Mouse (Mus musculus) heart, embryonic 11.5 days (tissue): ENCODE data around the gene Shc3. TPM values are rescaled to one million over a fixed set of nuclear protein-coding genes. Genes with fewer than 3 reads are reported as not detected.

Source experiments
- ATAC-seq: fragments of 200-750 bp; cut with Nextera tagmentation; replicated peaks from 2 replicates; pipeline ENCODE4 v1.8.0; 2017; ENCODE audit warnings: moderate library complexity; ENCODE audit not compliant: insufficient number of reproducible peaks, low FRiP score, low TSS enrichment
- H3K27ac ChIP-seq: fragments of 300-500 bp; sonication (generic); 2 replicates; pipeline ENCODE4 v1.5.1; 2014; ENCODE audit warnings: mild to moderate bottlenecking, low read depth, low read length
- H3K27me3 ChIP-seq: fragments of 300-500 bp; sonication (generic); 2 replicates; pipeline ENCODE4 v1.6.1; 2014; ENCODE audit warnings: mild to moderate bottlenecking, low read length, mixed read lengths; ENCODE audit not compliant: control insufficient read depth, insufficient read depth
- H3K36me3 ChIP-seq: fragments of 300-500 bp; sonication (generic); 2 replicates; pipeline ENCODE4 v1.6.1; 2014; ENCODE audit warnings: mild to moderate bottlenecking, low read length, moderate library complexity, mixed read lengths; ENCODE audit not compliant: control insufficient read depth, insufficient read depth
- H3K4me1 ChIP-seq: fragments of 300-500 bp; sonication (generic); 2 replicates; pipeline ENCODE4 v1.6.1; 2014; ENCODE audit warnings: low read length; ENCODE audit not compliant: control insufficient read depth, insufficient read depth
- H3K4me2 ChIP-seq: fragments of 300-500 bp; sonication (generic); 2 replicates; pipeline ENCODE4 v1.6.1; 2014; ENCODE audit warnings: mild to moderate bottlenecking, moderate library complexity
- H3K4me3 ChIP-seq: fragments of 300-500 bp; sonication (generic); 2 replicates; pipeline ENCODE4 v1.5.1; 2014; ENCODE audit warnings: low read depth, low read length
- H3K9ac ChIP-seq: fragments of 300-500 bp; sonication (generic); 2 replicates; pipeline ENCODE4 v1.6.1; 2014; ENCODE audit warnings: mild to moderate bottlenecking, low read depth, low read length, moderate library complexity
- H3K9me3 ChIP-seq: fragments of 300-500 bp; sonication (generic); replicated peaks from 2 replicates; pipeline ENCODE4 v1.6.1; 2016; ENCODE audit warnings: low read length; ENCODE audit not compliant: control insufficient read depth
- WGBS: fragments of 180-500 bp; shearing (Covaris S2); extraction: QIAGEN DNeasy Blood & Tissue Kit; methylation state at CpG from one replicate; pipeline ENCODE4 v1.1.7; 2014; ENCODE audit not compliant: insufficient replicate concordance; 5-methylcytosine and 5-hydroxymethylcytosine counted together
- polyA plus RNA-seq: library from polyadenylated mRNA; unstranded; fragments of >200 nt; fragmentation: Nextera tagmentation; extraction: Ambion mirVana; gene quantifications from 2 replicates; pipeline ENCODE4 v1.2.1, GENCODE M21; 2014

The Shc3 gene
- polyA plus RNA-seq, 1 experiment from 2014 or later = 0.31 TPM

GRCm38 (mm10) chr13:51566371-51567077 is 2.7 kb downstream of the Shc3 start:
- peak overlapping the region; percentile 29; the same call in 1 of the 2 replicates for H3K9ac ChIP-seq
- 9% methylated on average over 22 of the region's 22 CpGs for WGBS

GRCm38 (mm10) chr13:51564741-51565140 is 4.5 kb downstream of the Shc3 start:
- Histone ChIP-seq H3K9ac (no peak overlapping the region), H3K4me3 (no peak overlapping the region), H3K36me3 (no peaks in the 10 kb centered on the region), H3K4me2 (no peak overlapping the region), H3K27me3 (peaks cover 47% of the 10 kb centered on the region), H3K27ac (no peak overlapping the region), H3K4me1 (peaks cover 13% of the 10 kb centered on the region), H3K9me3 (no peaks in the 10 kb centered on the region)
- no peak for ATAC-seq
- 73% methylated on average over 6 of the region's 6 CpGs for WGBS

More at GRCm38 (mm10) chr13:51566371-51567077, 2.7 kb downstream of the Shc3 start:
- H3K27ac ChIP-seq = no peak overlapping the region
- peak overlapping the region; percentile 48 for H3K4me3 ChIP-seq
- H3K4me2 ChIP-seq = peak overlapping the region; percentile 85
- H3K36me3 ChIP-seq = no peaks in the 10 kb centered on the region
- peaks cover 52% of the 10 kb centered on the region for H3K27me3 ChIP-seq
- H3K9me3 ChIP-seq = no peaks in the 10 kb centered on the region
- ATAC-seq = no peak
- H3K4me1 ChIP-seq = peaks cover 13% of the 10 kb centered on the region

GRCm38 (mm10) chr13:51553343-51553742 is 15.9 kb downstream of the Shc3 start:
- H3K36me3 ChIP-seq = no peaks in the 10 kb centered on the region
- H3K4me1 ChIP-seq = no peaks in the 10 kb centered on the region
- no peaks in the 10 kb centered on the region for H3K27me3 ChIP-seq
- WGBS = 81% methylated on average over 11 of the region's 11 CpGs
- no peak overlapping the region for H3K4me3 ChIP-seq
- no peak overlapping the region for H3K4me2 ChIP-seq
- no peak for ATAC-seq
- no peak overlapping the region for H3K9ac ChIP-seq
- H3K9me3 ChIP-seq = no peaks in the 10 kb centered on the region
- no peak overlapping the region for H3K27ac ChIP-seq

- WGBS = 61% methylated on average over 3 of the region's 3 CpGs
- ATAC-seq = no peak
- Histone ChIP-seq H3K9me3 (no peaks in the 10 kb centered on the region), H3K4me2 (no peak overlapping the region), H3K27ac (no peak overlapping the region), H3K4me1 (no peaks in the 10 kb centered on the region), H3K36me3 (no peaks in the 10 kb centered on the region), H3K27me3 (no peaks in the 10 kb centered on the region), H3K4me3 (no peak overlapping the region), H3K9ac (no peak overlapping the region)
These were observed 17.0 kb downstream of the Shc3 start for GRCm38 (mm10) chr13:51552233-51552632.

GRCm38 (mm10) chr13:51551824-51552223 is 17.4 kb downstream of the Shc3 start:
- Histone ChIP-seq H3K4me3 (no peak overlapping the region), H3K36me3 (no peaks in the 10 kb centered on the region), H3K27ac (no peak overlapping the region), H3K9me3 (no peaks in the 10 kb centered on the region), H3K27me3 (no peaks in the 10 kb centered on the region), H3K4me1 (no peaks in the 10 kb centered on the region), H3K9ac (no peak overlapping the region), H3K4me2 (no peak overlapping the region)
- WGBS = 81% methylated on average over 3 of the region's 3 CpGs
- no peak for ATAC-seq

- H3K9ac ChIP-seq = no peak overlapping the region
- no peak for ATAC-seq
- no peak overlapping the region for H3K27ac ChIP-seq
- H3K27me3 ChIP-seq = no peaks in the 10 kb centered on the region
- H3K4me2 ChIP-seq = no peak overlapping the region
- H3K36me3 ChIP-seq = no peaks in the 10 kb centered on the region
- 76% methylated on average over 8 of the region's 8 CpGs for WGBS
- H3K4me3 ChIP-seq = no peak overlapping the region
- H3K4me1 ChIP-seq = no peaks in the 10 kb centered on the region
- no peaks in the 10 kb centered on the region; the same call in 1 of the 2 replicates for H3K9me3 ChIP-seq
These were observed 29.4 kb downstream of the Shc3 start for GRCm38 (mm10) chr13:51539816-51540215.

GRCm38 (mm10) chr13:51535326-51535725 is 33.9 kb downstream of the Shc3 start:
- no peaks in the 10 kb centered on the region for H3K27me3 ChIP-seq
- ATAC-seq = no peak
- WGBS = 81% methylated on average over 7 of the region's 7 CpGs
- no peaks in the 10 kb centered on the region; the same call in 1 of the 2 replicates for H3K9me3 ChIP-seq
- no peak overlapping the region for H3K9ac ChIP-seq
- no peaks in the 10 kb centered on the region for H3K4me1 ChIP-seq
- H3K4me2 ChIP-seq = no peak overlapping the region
- no peaks in the 10 kb centered on the region for H3K36me3 ChIP-seq
- no peak overlapping the region for H3K27ac ChIP-seq
- no peak overlapping the region for H3K4me3 ChIP-seq

- no peak overlapping the region for H3K4me3 ChIP-seq
- no peaks in the 10 kb centered on the region for H3K36me3 ChIP-seq
- no peaks in the 10 kb centered on the region for H3K9me3 ChIP-seq
- H3K4me1 ChIP-seq = no peaks in the 10 kb centered on the region
- H3K27me3 ChIP-seq = no peaks in the 10 kb centered on the region
- H3K9ac ChIP-seq = no peak overlapping the region
- WGBS = 31% methylated on average over 7 of the region's 7 CpGs
- H3K27ac ChIP-seq = no peak overlapping the region
- ATAC-seq = no peak
- H3K4me2 ChIP-seq = no peak overlapping the region
These were observed 42.7 kb downstream of the Shc3 start for GRCm38 (mm10) chr13:51526480-51526879.

GRCm38 (mm10) chr13:51524316-51524715 is 44.9 kb downstream of the Shc3 start:
- WGBS = 82% methylated on average over 4 of the region's 4 CpGs
- ATAC-seq = no peak
- H3K4me2 ChIP-seq = no peak overlapping the region

More at GRCm38 (mm10) chr13:51524316-51524715, 44.9 kb downstream of the Shc3 start:
- Histone ChIP-seq H3K27me3 (no peaks in the 10 kb centered on the region), H3K9me3 (no peaks in the 10 kb centered on the region), H3K4me1 (no peaks in the 10 kb centered on the region), H3K9ac (no peak overlapping the region), H3K36me3 (no peaks in the 10 kb centered on the region), H3K27ac (no peak overlapping the region), H3K4me3 (no peak overlapping the region)
